Comparison of ENCODE assay signal across 9 mouse cellular contexts in genomic region chr10:43722164-43722563, GRCm38 (mm10).
DNase-seq lines count a peak whose midpoint lies in the region; ATAC-seq and TF ChIP-seq lines count a peak whose summit lies in the region.
"Had no signal": no experiment of that assay in that cellular context is flagged by ENCODE, and none has a peak within 500 bp of the region (broad histone marks: within the 10 kb centered on the region; RNA-seq: fewer than 3 reads in every experiment).

No protein-coding gene starts in this region.

- no peak for TF ChIP-seq CTCF in heart, postnatal 0 days (IDR thresholded peaks at IDR 0.05; ENCODE audit: low read depth)

- TF ChIP-seq EP300 in heart, postnatal 0 days (IDR thresholded peaks at IDR 0.05; ENCODE audit: low read depth), result no peak

- WGBS in heart, postnatal 0 days, result 14% methylated on average over 3 of the region's 3 CpGs
- WGBS in embryonic facial prominence, embryonic 13.5 days, result 2% methylated on average over 3 of the region's 3 CpGs
- 3% methylated on average over 3 of the region's 3 CpGs for WGBS in hindbrain, embryonic 15.5 days
- WGBS in neural tube, embryonic 11.5 days, result 8% methylated on average over 3 of the region's 3 CpGs

- ATAC-seq in heart, postnatal 0 days (ENCODE audit: insufficient read depth, low read depth), result no peak
- no peak for ATAC-seq in embryonic facial prominence, embryonic 13.5 days (ENCODE audit: insufficient number of reproducible peaks, insufficient read depth, low FRiP score, low TSS enrichment, low read depth)
- 0 out of 2 replicates have a peak, but pooled peaks have one; percentile 7 for ATAC-seq in hindbrain, embryonic 15.5 days (ENCODE audit: low FRiP score, low read depth)
- no peak for ATAC-seq in neural tube, embryonic 11.5 days (ENCODE audit: insufficient read depth, low FRiP score, low TSS enrichment)

- 0 out of 2 replicates have a peak, but pooled peaks cover 4% of the 10 kb centered on the region for H3K9me3 ChIP-seq in heart, postnatal 0 days (replicated peaks; ENCODE audit: control insufficient read depth, low read length)
- H3K9me3 ChIP-seq in embryonic facial prominence, embryonic 13.5 days, result no peaks in the 10 kb centered on the region
- no peaks in the 10 kb centered on the region for H3K9me3 ChIP-seq in hindbrain, embryonic 15.5 days
- no peaks in the 10 kb centered on the region for H3K9me3 ChIP-seq in neural tube, embryonic 11.5 days (ENCODE audit: control insufficient read depth, low read length)

- H3K36me3 ChIP-seq in heart, postnatal 0 days (replicated peaks; ENCODE audit: control insufficient read depth, insufficient read depth, low read length), result no peaks in the 10 kb centered on the region
- no peaks in the 10 kb centered on the region for H3K36me3 ChIP-seq in embryonic facial prominence, embryonic 13.5 days
- no peaks in the 10 kb centered on the region for H3K36me3 ChIP-seq in hindbrain, embryonic 15.5 days
- no peaks in the 10 kb centered on the region for H3K36me3 ChIP-seq in neural tube, embryonic 11.5 days (ENCODE audit: control insufficient read depth, insufficient read depth, low read length)

- no peak overlapping the region for H3K9ac ChIP-seq in heart, postnatal 0 days (replicated peaks; ENCODE audit: low read depth, low read length)
- H3K9ac ChIP-seq in embryonic facial prominence, embryonic 13.5 days, result no peak overlapping the region
- H3K9ac ChIP-seq in hindbrain, embryonic 15.5 days, result no peak overlapping the region
- no peak overlapping the region for H3K9ac ChIP-seq in neural tube, embryonic 11.5 days (ENCODE audit: low read length)

- peak overlapping the region; percentile 68; the same call in 1 of the 2 replicates for H3K4me2 ChIP-seq in heart, postnatal 0 days (ENCODE audit: low read depth, low read length)
- peak overlapping the region; percentile 78 for H3K4me2 ChIP-seq in embryonic facial prominence, embryonic 13.5 days
- peak overlapping the region; percentile 62 for H3K4me2 ChIP-seq in hindbrain, embryonic 15.5 days
- H3K4me2 ChIP-seq in neural tube, embryonic 11.5 days (ENCODE audit: low read depth), result no peak overlapping the region

- H3K27ac ChIP-seq in heart, postnatal 0 days (ENCODE audit: low read depth), result no peak overlapping the region
- no peak overlapping the region for H3K27ac ChIP-seq in embryonic facial prominence, embryonic 13.5 days
- 0 out of 2 replicates have a peak overlapping the region, but pooled peaks have one; percentile 66 for H3K27ac ChIP-seq in hindbrain, embryonic 15.5 days (replicated peaks)
- H3K27ac ChIP-seq in neural tube, embryonic 11.5 days (ENCODE audit: low read depth, low read length), result no peak overlapping the region

- 0 out of 2 replicates have a peak, but pooled peaks cover 8% of the 10 kb centered on the region for H3K4me1 ChIP-seq in heart, postnatal 0 days (ENCODE audit: control insufficient read depth, insufficient read depth)
- H3K4me1 ChIP-seq in embryonic facial prominence, embryonic 13.5 days, result peaks cover 33% of the 10 kb centered on the region
- peaks cover 22% of the 10 kb centered on the region for H3K4me1 ChIP-seq in hindbrain, embryonic 15.5 days (replicated peaks)
- H3K4me1 ChIP-seq in neural tube, embryonic 11.5 days (ENCODE audit: control insufficient read depth, insufficient read depth, low read length), result peaks cover 8% of the 10 kb centered on the region; the same call in 1 of the 2 replicates

- no peak overlapping the region for H3K4me3 ChIP-seq in heart, postnatal 0 days (ENCODE audit: low read depth, low read length)
- H3K4me3 ChIP-seq in embryonic facial prominence, embryonic 13.5 days, result peak overlapping the region; percentile 39
- H3K4me3 ChIP-seq in hindbrain, embryonic 15.5 days, result no peak overlapping the region
- H3K4me3 ChIP-seq in neural tube, embryonic 11.5 days (ENCODE audit: low read depth, low read length), result no peak overlapping the region

- DNase-seq in heart, postnatal 0 days (ENCODE audit: low spot score), result no peak
- no peak for DNase-seq in heart, postnatal 4 days
- DNase-seq in neural tube, embryonic 11.5 days (ENCODE audit: low spot score), result peak; percentile 11
- no peak for DNase-seq in adrenal gland, postnatal 25 days
- DNase-seq in gastrocnemius, adult 8-10 months (ENCODE audit: low spot score in 2 of 2), result no peak
- DNase-seq in cerebellum, postnatal 25 days, result no peak
- DNase-seq: cerebellum, adult 8-10 months had no signal

- H3K27me3 ChIP-seq in heart, postnatal 0 days (ENCODE audit: control insufficient read depth, insufficient read depth, low read length), result no peaks in the 10 kb centered on the region
- peaks cover 22% of the 10 kb centered on the region for H3K27me3 ChIP-seq in embryonic facial prominence, embryonic 13.5 days
- no peaks in the 10 kb centered on the region for H3K27me3 ChIP-seq in hindbrain, embryonic 15.5 days
- no peaks in the 10 kb centered on the region for H3K27me3 ChIP-seq in neural tube, embryonic 11.5 days (ENCODE audit: control insufficient read depth, insufficient read depth, low read length)
